In genomic region chr17:42358481-42358880, GRCm38 (mm10) we compare ENCODE assay signal across 28 mouse cellular contexts. TPM values are rescaled to one million over a fixed set of nuclear protein-coding genes. Genes with fewer than 3 reads are reported as not detected.
DNase-seq lines count a peak whose midpoint lies in the region; ATAC-seq lines count a peak whose summit lies in the region.
"Had no signal": no experiment of that assay in that cellular context is flagged by ENCODE, and none has a peak within 500 bp of the region (broad histone marks: within the 10 kb centered on the region; RNA-seq: fewer than 3 reads in every experiment).

No protein-coding gene starts in this region.

- DNase-seq in frontal cortex, postnatal 10 days (ENCODE audit: low spot score in 2 of 2) = no peak
- peak; percentile 43 to 60 for DNase-seq in layer of hippocampus, adult 8-10 months (ENCODE audit: low spot score in 2 of 2)
- no peak for DNase-seq in layer of hippocampus, postnatal 25 days (ENCODE audit: extremely low spot score in 1 of 2, low spot score in 1 of 2)
- peak; percentile 2 to 38 for DNase-seq in right cerebral cortex, postnatal 36 days (ENCODE audit: low spot score in 2 of 2)
- no peak for DNase-seq in right cerebral cortex, postnatal 4 days
- DNase-seq in adrenal gland, adult (ENCODE audit: inconsistent age in 2 of 2, low spot score in 1 of 2) = no peak
- DNase-seq: adrenal gland, postnatal 25 days; cerebellum, adult 9-11 months; gastrocnemius, postnatal 14 days; heart, adult 11 months; kidney, postnatal 36 days; lung, postnatal 4 days; midbrain, embryonic 14.5 days; thymus, adult 2 months had no signal

- H3K9me3 ChIP-seq in hindbrain, embryonic 16.5 days (ENCODE audit: control insufficient read depth, low read length) = no peaks in the 10 kb centered on the region
- H3K9me3 ChIP-seq: embryonic facial prominence, embryonic 13.5 days; forebrain, embryonic 12.5 days; hindbrain, embryonic 10.5 days had no signal

- peak; percentile 91 for ATAC-seq in frontal cortex, adult (ENCODE audit: low TSS enrichment)
- no peak for ATAC-seq in hindbrain, embryonic 16.5 days
- ATAC-seq: hindbrain, postnatal 0 days; intestine, embryonic 16.5 days had no signal

- no peak overlapping the region for H3K9ac ChIP-seq in hindbrain, embryonic 16.5 days (ENCODE audit: low read depth, low read length)
- H3K9ac ChIP-seq: embryonic facial prominence, embryonic 13.5 days; forebrain, embryonic 12.5 days had no signal

- WGBS in hindbrain, embryonic 16.5 days = 88% methylated on average over 1 of the region's 1 CpGs

- H3K27me3 ChIP-seq in hindbrain, embryonic 16.5 days (replicated peaks; ENCODE audit: control insufficient read depth, insufficient read depth, low read length) = no peaks in the 10 kb centered on the region
- H3K27me3 ChIP-seq: embryonic facial prominence, embryonic 13.5 days; forebrain, embryonic 12.5 days had no signal

- H3K27ac ChIP-seq in hindbrain, embryonic 16.5 days (ENCODE audit: low read depth, low read length) = no peak overlapping the region
- H3K27ac ChIP-seq: embryonic facial prominence, embryonic 13.5 days; forebrain, embryonic 12.5 days; hindbrain, embryonic 10.5 days; hindbrain, postnatal 0 days had no signal

- no peaks in the 10 kb centered on the region for H3K36me3 ChIP-seq in hindbrain, embryonic 16.5 days (ENCODE audit: control insufficient read depth, insufficient read depth, low read length)
- H3K36me3 ChIP-seq: embryonic facial prominence, embryonic 13.5 days; forebrain, embryonic 12.5 days; hindbrain, embryonic 10.5 days had no signal

- no peaks in the 10 kb centered on the region for H3K4me1 ChIP-seq in hindbrain, embryonic 16.5 days (ENCODE audit: control insufficient read depth, insufficient read depth, low read depth, low read length)
- H3K4me1 ChIP-seq: embryonic facial prominence, embryonic 13.5 days; forebrain, embryonic 12.5 days; hindbrain, embryonic 10.5 days had no signal

- no peak overlapping the region for H3K4me3 ChIP-seq in hindbrain, embryonic 16.5 days (ENCODE audit: low read length)
- H3K4me3 ChIP-seq: embryonic facial prominence, embryonic 13.5 days; erythroblast, embryonic 14.5 days; forebrain, embryonic 12.5 days; hindbrain, embryonic 10.5 days had no signal

- no peak overlapping the region for H3K4me2 ChIP-seq in hindbrain, embryonic 16.5 days (ENCODE audit: low read length)
- H3K4me2 ChIP-seq: embryonic facial prominence, embryonic 13.5 days; forebrain, embryonic 12.5 days; heart, embryonic 11.5 days had no signal

RNA-seq across cellular contexts. Expression of gene Ptchd4, which starts 42.7 kb away (rescaled TPM):
- 10 to 100 TPM in 3 of 4 experiments, 1 to 10 TPM in 1; 6.4 to 11.1 (median 10.4) TPM for total RNA-seq in layer of hippocampus, adult 8-10 months (2022)
- 10 to 100 TPM in 1 of 2 experiments, 1 to 10 TPM in 1; 7.7 to 11.0 TPM for total RNA-seq in layer of hippocampus, postnatal 25 days (2021)
- 13.8 and 16.7 TPM in 2 replicates for polyA plus RNA-seq in hindbrain, embryonic 16.5 days (2015; fragmentation: Nextera tagmentation; extraction: Ambion mirVana)
- total RNA-seq: adrenal gland, postnatal 25 days; liver, adult 2 months; megakaryocyte-erythroid progenitor cell, adult 5-6 weeks had no signal
- polyA plus RNA-seq: erythroblast, embryonic 14.5 days; heart, postnatal 0 days; liver, adult 2 months; liver, embryonic 16.5 days; small intestine, adult 2 months; thymus, adult 2 months had no signal

Comparison
In these comparisons a context has a peak if more than half of its experiments do, and no peak if none do; other contexts are left out.
1. DNase-seq: peak in layer of hippocampus, adult 8-10 months (2 of 2) and right cerebral cortex, postnatal 36 days (2 of 2); none in frontal cortex, postnatal 10 days (0 of 2), layer of hippocampus, postnatal 25 days (0 of 2), right cerebral cortex, postnatal 4 days (single experiment) and adrenal gland, adult (0 of 2).